Mouse (Mus musculus): ENCODE measurements around the gene Gdpd5. TPM values are rescaled to one million over a fixed set of nuclear protein-coding genes. Genes with fewer than 3 reads are reported as not detected.

The Gdpd5 gene
- polyA plus RNA-seq, 1 experiment from 2014 or later: 18.6 TPM

- DNase-seq (ENCODE audit: low spot score) (no peak), ATAC-seq (replicated peaks; ENCODE audit: low FRiP score, low TSS enrichment, low read depth) (no peak)
- 31% methylated on average over 8 of the region's 8 CpGs for WGBS
- Histone ChIP-seq H3K9ac (ENCODE audit: low read length) (no peak within 1 kb of the TSS), H3K4me1 (replicated peaks; ENCODE audit: control insufficient read depth, insufficient read depth, low read length) (peaks cover 14% of the 10 kb centered on the region), H3K4me2 (ENCODE audit: low read length) (no peak within 1 kb of the TSS), H3K27ac (ENCODE audit: low read depth) (no peak within 1 kb of the TSS), H3K36me3 (ENCODE audit: control insufficient read depth, insufficient read depth, low read length) (peaks cover 2% of the 10 kb centered on the region; the same call in 1 of the 2 replicates), H3K27me3 (replicated peaks; ENCODE audit: control insufficient read depth, insufficient read depth, low read length) (no peaks in the 10 kb centered on the region), H3K4me3 (ENCODE audit: low read depth, low read length) (no peak within 1 kb of the TSS), H3K9me3 (ENCODE audit: control insufficient read depth, low read length) (no peaks in the 10 kb centered on the region)
These were observed 84.6 kb downstream of the Gdpd5 start, which contains the start of gene Klhl35 for GRCm38 (mm10) chr7:99465811-99466210. Klhl35 (plus strand) TSS chr7:99466004.

DNA sequence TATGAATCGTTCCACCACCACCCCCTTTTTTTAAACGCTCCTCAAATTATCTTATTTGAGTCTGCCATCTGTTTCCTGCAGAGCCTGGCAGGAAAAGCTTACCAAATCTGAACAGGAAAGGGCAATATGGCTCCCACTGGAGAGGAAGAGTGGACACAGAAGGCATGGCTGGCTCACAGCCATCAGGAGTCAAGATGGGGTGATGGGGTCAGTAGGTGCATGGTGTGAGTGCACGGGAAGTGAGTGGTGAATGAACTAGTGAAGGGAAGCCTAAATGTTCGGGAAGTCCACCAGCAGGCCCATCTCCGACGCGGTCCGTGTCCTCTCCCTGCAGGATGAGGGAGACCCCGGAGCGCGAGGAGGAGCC is 86.7 kb downstream of the Gdpd5 start:
- Histone ChIP-seq H3K4me1 (replicated peaks; ENCODE audit: control insufficient read depth, insufficient read depth, low read length) (peaks cover 14% of the 10 kb centered on the region), H3K27ac (ENCODE audit: low read depth) (peak overlapping the region; percentile 91), H3K4me3 (ENCODE audit: low read depth, low read length) (peak overlapping the region; percentile 46), H3K9me3 (ENCODE audit: control insufficient read depth, low read length) (no peaks in the 10 kb centered on the region), H3K4me2 (ENCODE audit: low read length) (peak overlapping the region; percentile 67), H3K9ac (ENCODE audit: low read length) (peak overlapping the region; percentile 66), H3K27me3 (replicated peaks; ENCODE audit: control insufficient read depth, insufficient read depth, low read length) (no peaks in the 10 kb centered on the region), H3K36me3 (ENCODE audit: control insufficient read depth, insufficient read depth, low read length) (peaks cover 5% of the 10 kb centered on the region)
- no peak for DNase-seq (ENCODE audit: low spot score)
- 20% methylated on average over 7 of the region's 11 CpGs for WGBS
- no peak; the same call in 1 of the 2 replicates for ATAC-seq (replicated peaks; ENCODE audit: low FRiP score, low TSS enrichment, low read depth)

DNA sequence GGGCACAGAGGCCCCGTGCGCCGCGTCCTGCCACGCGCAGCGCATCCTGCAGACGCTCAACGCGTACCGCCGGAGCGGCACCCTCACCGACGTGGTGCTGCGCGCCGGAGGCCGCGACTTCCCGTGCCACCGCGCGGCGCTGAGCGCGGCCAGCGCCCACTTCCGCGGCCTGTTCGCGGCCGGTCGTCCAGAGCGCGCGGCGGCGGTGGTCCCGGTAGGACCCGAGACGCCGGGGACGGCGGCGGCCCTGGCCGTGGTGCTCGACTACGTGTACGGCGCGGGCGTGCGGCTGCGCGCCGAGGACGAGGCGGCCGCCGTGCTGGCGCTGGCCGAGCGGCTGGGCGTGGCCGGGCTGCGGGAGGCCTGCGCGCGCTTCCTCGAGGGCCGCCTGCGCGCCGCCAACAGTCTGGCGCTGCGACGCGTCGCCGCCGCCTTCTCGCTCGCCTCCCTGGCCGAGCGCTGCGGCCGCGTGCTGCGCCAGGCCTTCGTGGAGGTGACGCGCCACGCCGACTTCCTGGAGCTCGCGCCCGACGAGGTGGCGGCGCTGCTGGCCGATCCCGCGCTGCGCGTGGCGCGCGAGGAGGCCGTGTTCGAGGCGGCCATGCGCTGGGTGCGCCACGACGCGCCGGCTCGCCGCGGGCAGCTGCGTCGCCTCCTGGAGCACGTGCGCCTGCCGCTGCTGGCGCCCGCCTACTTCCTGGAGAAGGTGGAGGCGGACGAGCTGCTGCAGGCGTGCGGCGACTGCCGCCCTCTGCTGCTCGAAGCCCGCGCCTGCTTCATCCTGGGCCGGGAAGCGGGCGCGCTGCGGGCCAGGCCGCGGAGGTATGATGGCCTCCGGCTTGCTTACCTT is 87.3 kb downstream of the Gdpd5 start:
- H3K4me2 ChIP-seq (ENCODE audit: low read length): peak overlapping the region; percentile 67
- peak overlapping the region; percentile 46 for H3K4me3 ChIP-seq (ENCODE audit: low read depth, low read length)
- no peaks in the 10 kb centered on the region for H3K27me3 ChIP-seq (replicated peaks; ENCODE audit: control insufficient read depth, insufficient read depth, low read length)
- WGBS: under 1% methylated on average over 130 of the region's 145 CpGs
- ATAC-seq (replicated peaks; ENCODE audit: low FRiP score, low TSS enrichment, low read depth): peak; percentile 81
- no peaks in the 10 kb centered on the region for H3K9me3 ChIP-seq (ENCODE audit: control insufficient read depth, low read length)
- peaks cover 14% of the 10 kb centered on the region for H3K4me1 ChIP-seq (replicated peaks; ENCODE audit: control insufficient read depth, insufficient read depth, low read length)
- H3K27ac ChIP-seq (ENCODE audit: low read depth): peak overlapping the region; percentile 91
- DNase-seq (ENCODE audit: low spot score): peak; percentile 80
- H3K9ac ChIP-seq (ENCODE audit: low read length): peak overlapping the region; percentile 66
- H3K36me3 ChIP-seq (ENCODE audit: control insufficient read depth, insufficient read depth, low read length): peaks cover 11% of the 10 kb centered on the region

DNA sequence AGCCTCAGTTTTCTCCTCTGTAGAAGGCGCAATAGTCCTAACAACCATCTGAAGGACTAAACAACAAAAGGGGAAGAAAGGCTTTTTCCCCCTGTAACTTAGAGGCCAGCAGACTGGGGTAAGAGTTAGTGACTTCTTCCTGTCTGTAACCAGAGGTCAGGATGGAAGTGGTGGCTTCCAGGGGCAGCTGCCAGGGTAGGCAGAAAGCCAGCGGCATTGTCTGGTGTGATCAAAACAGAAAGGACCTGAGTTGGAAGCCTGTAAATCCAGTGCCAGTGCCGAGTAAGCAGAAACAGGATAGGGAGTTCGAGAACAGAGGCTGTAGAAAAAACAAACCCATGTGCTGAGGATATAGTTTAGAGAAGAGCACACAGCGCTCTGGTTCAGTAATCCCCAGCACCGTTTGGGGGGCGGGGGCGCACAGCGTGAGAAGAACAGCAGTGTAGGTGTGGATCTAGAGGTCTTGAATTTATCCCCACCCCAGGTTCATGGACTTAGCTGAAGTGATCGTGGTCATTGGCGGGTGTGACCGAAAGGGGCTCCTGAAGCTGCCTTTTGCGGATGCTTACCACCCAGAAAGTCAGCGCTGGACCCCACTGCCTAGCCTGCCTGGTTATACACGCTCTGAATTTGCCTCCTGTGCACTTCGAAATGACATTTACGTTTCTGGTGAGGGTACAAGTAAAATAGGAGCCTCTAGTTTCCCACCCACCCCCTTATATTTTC is 88.6 kb downstream of the Gdpd5 start:
- Histone ChIP-seq H3K4me3 (ENCODE audit: low read depth, low read length) (no peak overlapping the region), H3K4me1 (replicated peaks; ENCODE audit: control insufficient read depth, insufficient read depth, low read length) (peaks cover 14% of the 10 kb centered on the region), H3K4me2 (ENCODE audit: low read length) (no peak overlapping the region), H3K27ac (ENCODE audit: low read depth) (no peak overlapping the region), H3K9me3 (ENCODE audit: control insufficient read depth, low read length) (no peaks in the 10 kb centered on the region), H3K27me3 (replicated peaks; ENCODE audit: control insufficient read depth, insufficient read depth, low read length) (no peaks in the 10 kb centered on the region), H3K36me3 (ENCODE audit: control insufficient read depth, insufficient read depth, low read length) (peaks cover 23% of the 10 kb centered on the region), H3K9ac (ENCODE audit: low read length) (no peak overlapping the region)
- no peak for DNase-seq (ENCODE audit: low spot score)
- WGBS: 76% methylated on average over 17 of the region's 17 CpGs
- ATAC-seq (replicated peaks; ENCODE audit: low FRiP score, low TSS enrichment, low read depth): no peak

DNA sequence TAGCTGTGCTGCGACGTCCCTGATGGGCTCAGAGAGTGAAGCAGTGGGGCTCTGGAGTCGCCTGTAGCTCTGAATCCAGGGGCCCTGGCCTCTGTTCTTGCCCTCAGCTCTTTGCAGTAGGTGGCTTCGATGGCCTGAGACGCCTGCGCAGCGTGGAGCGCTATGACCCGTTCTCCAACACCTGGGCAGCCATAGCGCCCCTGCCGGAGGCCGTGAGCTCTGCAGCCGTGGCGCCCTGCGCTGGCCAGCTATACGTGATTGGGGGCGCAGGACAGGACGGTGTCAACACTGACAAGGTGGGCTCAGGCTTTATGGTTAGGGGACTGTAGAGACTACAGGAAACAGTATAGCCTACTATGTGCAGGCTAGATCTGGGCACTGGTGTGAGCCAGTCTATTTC is 90.4 kb downstream of the Gdpd5 start:
- DNase-seq (ENCODE audit: low spot score) (no peak), ATAC-seq (replicated peaks; ENCODE audit: low FRiP score, low TSS enrichment, low read depth) (no peak)
- H3K4me3 ChIP-seq (ENCODE audit: low read depth, low read length): no peak overlapping the region
- H3K9me3 ChIP-seq (ENCODE audit: control insufficient read depth, low read length): no peaks in the 10 kb centered on the region
- H3K27me3 ChIP-seq (replicated peaks; ENCODE audit: control insufficient read depth, insufficient read depth, low read length): no peaks in the 10 kb centered on the region
- H3K4me1 ChIP-seq (replicated peaks; ENCODE audit: control insufficient read depth, insufficient read depth, low read length): peaks cover 7% of the 10 kb centered on the region; the same call in 1 of the 2 replicates
- no peak overlapping the region for H3K4me2 ChIP-seq (ENCODE audit: low read length)
- H3K27ac ChIP-seq (ENCODE audit: low read depth): no peak overlapping the region
- no peak overlapping the region for H3K9ac ChIP-seq (ENCODE audit: low read length)
- 54% methylated on average over 17 of the region's 18 CpGs for WGBS
- peaks cover 32% of the 10 kb centered on the region for H3K36me3 ChIP-seq (ENCODE audit: control insufficient read depth, insufficient read depth, low read length)

GRCm38 (mm10) chr7:99473638-99474407 is 92.6 kb downstream of the Gdpd5 start:
- H3K36me3 ChIP-seq (ENCODE audit: control insufficient read depth, insufficient read depth, low read length): peaks cover 55% of the 10 kb centered on the region
- H3K27ac ChIP-seq (ENCODE audit: low read depth): no peak overlapping the region
- ATAC-seq (replicated peaks; ENCODE audit: low FRiP score, low TSS enrichment, low read depth) (no peak), DNase-seq (ENCODE audit: low spot score) (no peak)
- H3K9me3 ChIP-seq (ENCODE audit: control insufficient read depth, low read length): no peaks in the 10 kb centered on the region
- H3K4me3 ChIP-seq (ENCODE audit: low read depth, low read length): no peak overlapping the region
- H3K27me3 ChIP-seq (replicated peaks; ENCODE audit: control insufficient read depth, insufficient read depth, low read length): no peaks in the 10 kb centered on the region
- 74% methylated on average over 14 of the region's 14 CpGs for WGBS
- H3K9ac ChIP-seq (ENCODE audit: low read length): no peak overlapping the region
- H3K4me1 ChIP-seq (replicated peaks; ENCODE audit: control insufficient read depth, insufficient read depth, low read length): no peaks in the 10 kb centered on the region
- H3K4me2 ChIP-seq (ENCODE audit: low read length): no peak overlapping the region

DNA sequence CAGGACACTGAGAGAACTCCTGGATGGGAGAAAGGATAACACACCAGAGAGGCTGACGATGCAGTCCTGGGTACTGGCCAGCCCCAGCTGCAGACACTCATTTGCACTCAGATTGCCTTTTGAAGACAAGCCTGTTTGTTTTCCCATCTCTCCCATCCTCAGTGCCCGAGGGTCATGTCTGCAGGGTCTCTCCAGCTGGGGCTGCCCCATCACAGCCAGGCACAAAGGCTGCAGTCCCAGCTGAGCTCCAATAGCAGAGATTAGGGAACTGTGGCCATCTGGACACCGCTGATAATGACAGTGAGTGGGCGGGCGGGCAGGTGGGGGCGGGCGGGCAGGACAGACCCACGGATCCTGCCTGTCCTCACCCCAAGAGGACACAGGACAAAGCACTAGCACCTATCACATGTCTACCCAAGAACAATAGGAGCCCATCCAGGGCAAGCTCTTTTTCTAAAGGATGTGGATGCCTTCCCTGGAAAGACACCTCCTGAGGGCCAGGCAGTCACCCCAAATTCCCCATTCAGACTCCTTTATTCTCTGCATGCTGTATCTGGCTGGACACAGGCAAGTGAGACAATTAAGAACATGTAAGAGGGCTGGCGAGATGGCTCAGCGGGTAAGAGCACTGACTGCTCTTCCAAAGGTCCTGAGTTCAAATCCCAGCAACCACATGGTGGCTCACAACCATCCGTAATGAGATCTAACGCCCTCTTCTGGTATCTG is 93.8 kb downstream of the Gdpd5 start:
- 65% methylated on average over 12 of the region's 12 CpGs for WGBS
- Histone ChIP-seq H3K4me3 (ENCODE audit: low read depth, low read length) (no peak overlapping the region), H3K27me3 (replicated peaks; ENCODE audit: control insufficient read depth, insufficient read depth, low read length) (no peaks in the 10 kb centered on the region), H3K9me3 (ENCODE audit: control insufficient read depth, low read length) (no peaks in the 10 kb centered on the region), H3K36me3 (ENCODE audit: control insufficient read depth, insufficient read depth, low read length) (peaks cover 67% of the 10 kb centered on the region), H3K9ac (ENCODE audit: low read length) (no peak overlapping the region), H3K4me2 (ENCODE audit: low read length) (no peak overlapping the region), H3K4me1 (replicated peaks; ENCODE audit: control insufficient read depth, insufficient read depth, low read length) (peaks cover under 1% of the 10 kb centered on the region; the same call in 1 of the 2 replicates), H3K27ac (ENCODE audit: low read depth) (no peak overlapping the region)
- ATAC-seq (replicated peaks; ENCODE audit: low FRiP score, low TSS enrichment, low read depth) (0 out of 2 replicates have a peak, but pooled peaks have one; percentile 9), DNase-seq (ENCODE audit: low spot score) (no peak)

DNA sequence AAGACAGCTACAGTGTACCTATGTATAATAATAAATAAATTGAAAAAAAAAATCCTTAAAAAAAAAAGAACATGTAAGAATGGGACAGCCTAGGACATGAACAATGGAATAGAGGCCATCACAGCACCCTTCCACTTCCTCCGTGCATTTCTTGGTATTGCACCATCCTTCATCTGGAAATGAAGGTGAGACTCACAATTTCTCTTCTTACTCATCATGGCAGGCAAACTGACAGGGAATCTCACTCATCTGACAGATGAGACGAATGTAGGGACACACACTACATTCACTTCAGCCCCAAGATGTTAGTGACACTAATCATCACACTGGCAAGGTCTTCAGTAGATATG is 94.3 kb downstream of the Gdpd5 start:
- no peak overlapping the region for H3K9ac ChIP-seq (ENCODE audit: low read length)
- peaks cover 72% of the 10 kb centered on the region for H3K36me3 ChIP-seq (ENCODE audit: control insufficient read depth, insufficient read depth, low read length)
- H3K4me2 ChIP-seq (ENCODE audit: low read length): no peak overlapping the region
- ATAC-seq (replicated peaks; ENCODE audit: low FRiP score, low TSS enrichment, low read depth): no peak
- 86% methylated on average over 2 of the region's 2 CpGs for WGBS
- no peak overlapping the region for H3K4me3 ChIP-seq (ENCODE audit: low read depth, low read length)
- no peaks in the 10 kb centered on the region for H3K9me3 ChIP-seq (ENCODE audit: control insufficient read depth, low read length)
- DNase-seq (ENCODE audit: low spot score): no peak
- H3K4me1 ChIP-seq (replicated peaks; ENCODE audit: control insufficient read depth, insufficient read depth, low read length): peaks cover 6% of the 10 kb centered on the region
- H3K27me3 ChIP-seq (replicated peaks; ENCODE audit: control insufficient read depth, insufficient read depth, low read length): no peaks in the 10 kb centered on the region
- H3K27ac ChIP-seq (ENCODE audit: low read depth): no peak overlapping the region
